Mouse (Mus musculus) induced T-regulatory cell, adult 2 months (primary cell): ENCODE data around the gene Tgoln1.

Source experiments
- DNase-seq: peaks from one replicate; pipeline ENCODE4 v3.0.0-alpha.2; 2012; ENCODE audit warnings: low read depth

The Tgoln1 gene

GRCm38 (mm10) chr6:72630370-72630769, 13.6 kb upstream of the Tgoln1 start:
- DNase-seq, result no peak

GRCm38 (mm10) chr6:72627276-72627675, 10.5 kb upstream of the Tgoln1 start:
- no peak for DNase-seq

GRCm38 (mm10) chr6:72626391-72626790, 9.6 kb upstream of the Tgoln1 start:
- DNase-seq, result no peak

GRCm38 (mm10) chr6:72623661-72624402, 7.0 kb upstream of the Tgoln1 start:
- no peak for DNase-seq

- no peak for DNase-seq
Measured at GRCm38 (mm10) chr6:72622917-72623316, 6.1 kb upstream of the Tgoln1 start.

- no peak for DNase-seq
Measured at GRCm38 (mm10) chr6:72620920-72621319, 4.1 kb upstream of the Tgoln1 start.

- no peak for DNase-seq
Measured at GRCm38 (mm10) chr6:72619734-72620532, 3.1 kb upstream of the Tgoln1 start.

- DNase-seq, result peak; percentile 73
Measured at GRCm38 (mm10) chr6:72615561-72616375, 1.0 kb downstream of the Tgoln1 start.

GRCm38 (mm10) chr6:72615151-72615550, 1.6 kb downstream of the Tgoln1 start:
- DNase-seq, result peak; percentile 65

- DNase-seq, result no peak
Measured at GRCm38 (mm10) chr6:72610261-72610660, 6.5 kb downstream of the Tgoln1 start.

- no peak for DNase-seq
Measured at GRCm38 (mm10) chr6:72608662-72609184, 8.1 kb downstream of the Tgoln1 start.

GRCm38 (mm10) chr6:72607676-72608075, 9.1 kb downstream of the Tgoln1 start:
- DNase-seq, result no peak

GRCm38 (mm10) chr6:72607060-72607459, 9.7 kb downstream of the Tgoln1 start:
- DNase-seq, result no peak

GRCm38 (mm10) chr6:72604066-72604465, 12.7 kb downstream of the Tgoln1 start:
- DNase-seq, result no peak

- peak; percentile 90 for DNase-seq
Measured at GRCm38 (mm10) chr6:72601732-72602131, 15.1 kb downstream of the Tgoln1 start.

- no peak for DNase-seq
Measured at GRCm38 (mm10) chr6:72600771-72601170, 16.0 kb downstream of the Tgoln1 start.

- DNase-seq, result no peak
Measured at GRCm38 (mm10) chr6:72600216-72600615, 16.6 kb downstream of the Tgoln1 start.

- no peak for DNase-seq
Measured at GRCm38 (mm10) chr6:72598791-72599557, 17.8 kb downstream of the Tgoln1 start.

- DNase-seq, result peak; percentile 94
Measured at GRCm38 (mm10) chr6:72597956-72598753, 18.6 kb downstream of the Tgoln1 start, which contains the start of the genes Elmod3 and Retsat. Gene Elmod3, minus strand, starts transcription at chr6:72598413. Gene Retsat, plus strand, starts transcription at chr6:72598475.
